Mouse (Mus musculus) kidney, embryonic 16.5 days (tissue): ENCODE data around the gene Il1r1. TPM values are rescaled to one million over a fixed set of nuclear protein-coding genes. Genes with fewer than 3 reads are reported as not detected.

Experiments used
- ATAC-seq: fragments of 200-750 bp; cut with Nextera tagmentation; 2 replicates; pipeline ENCODE4 v1.8.0; 2017; ENCODE audit warnings: moderate TSS enrichment; ENCODE audit not compliant: low FRiP score, low TSS enrichment
- H3K27ac ChIP-seq: fragments of 300-500 bp; sonication (generic); 2 replicates; pipeline ENCODE4 v1.5.1; 2014; ENCODE audit warnings: low read length
- H3K27me3 ChIP-seq: fragments of 300-500 bp; sonication (generic); 2 replicates; pipeline ENCODE4 v1.6.1; 2014; ENCODE audit warnings: low read length, control low read depth, mixed read lengths; ENCODE audit not compliant: insufficient read depth
- H3K36me3 ChIP-seq: fragments of 300-500 bp; sonication (generic); 2 replicates; pipeline ENCODE4 v1.6.1; 2014; ENCODE audit warnings: low read length, control low read depth, mixed read lengths; ENCODE audit not compliant: insufficient read depth
- H3K4me1 ChIP-seq: fragments of 300-500 bp; sonication (generic); 2 replicates; pipeline ENCODE4 v1.6.1; 2014; ENCODE audit warnings: low read length, control low read depth, mixed read lengths; ENCODE audit not compliant: insufficient read depth
- H3K4me2 ChIP-seq: fragments of 300-500 bp; sonication (generic); replicated peaks from 2 replicates; pipeline ENCODE4 v1.6.1; 2014; ENCODE audit warnings: low read depth, low read length
- H3K4me3 ChIP-seq: fragments of 300-500 bp; sonication (generic); 2 replicates; pipeline ENCODE4 v1.5.1; 2014; ENCODE audit warnings: mild to moderate bottlenecking, low read length
- H3K9ac ChIP-seq: fragments of 300-500 bp; sonication (generic); replicated peaks from 2 replicates; pipeline ENCODE4 v1.6.1; 2014; ENCODE audit warnings: low read length
- H3K9me3 ChIP-seq: fragments of 300-500 bp; sonication (generic); 2 replicates; pipeline ENCODE4 v1.6.1; 2016; ENCODE audit warnings: low read length, control low read depth
- WGBS: fragments of 180-500 bp; shearing (Covaris S2); extraction: QIAGEN DNeasy Blood & Tissue Kit; methylation state at CpG from one replicate; pipeline ENCODE4 v1.1.7; 2014; 5-methylcytosine and 5-hydroxymethylcytosine counted together
- polyA plus RNA-seq: library from polyadenylated mRNA; unstranded; fragments of >200 nt; fragmentation: Nextera tagmentation; extraction: Ambion mirVana; gene quantifications from 2 replicates; pipeline ENCODE4 v1.2.1, GENCODE M21; 2015

Il1r1 gene
- polyA plus RNA-seq, 1 experiment from 2014 or later, result 5.3 TPM

DNA sequence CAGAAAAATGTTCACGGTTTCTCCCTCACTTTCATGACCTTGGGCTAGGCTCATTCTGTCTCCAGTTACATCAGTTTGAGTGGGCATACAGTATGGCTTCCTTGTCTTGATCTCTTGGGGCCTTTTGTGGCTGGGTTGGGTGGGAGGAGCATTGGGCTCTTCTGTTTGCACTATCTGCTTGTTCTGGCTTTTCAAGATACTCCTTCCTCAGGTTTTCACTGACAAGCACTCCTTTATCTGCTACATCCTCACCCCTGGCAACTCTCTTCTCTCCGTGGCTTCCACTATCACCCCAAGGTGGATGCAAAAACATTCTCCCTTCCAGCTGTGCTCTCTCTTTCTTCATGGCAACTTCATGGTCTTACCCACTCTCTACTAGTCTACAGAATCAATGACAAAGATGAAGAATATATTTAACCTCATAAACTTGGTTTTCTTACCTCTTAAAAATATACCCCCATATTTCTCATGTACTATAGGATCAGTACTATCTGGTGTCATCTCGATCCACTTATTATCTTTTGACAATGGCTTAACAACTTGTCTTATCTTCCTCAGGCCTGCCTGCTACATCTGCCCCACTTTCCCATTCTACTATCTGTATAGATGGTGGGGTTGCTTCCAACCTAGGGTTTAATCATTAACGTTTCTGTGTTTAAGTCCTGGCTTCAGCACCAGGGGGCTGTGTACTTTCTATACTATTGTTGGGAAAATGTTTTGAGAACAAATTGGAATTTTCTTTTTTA, 127.5 kb downstream of the Il1r1 start:
- Histone ChIP-seq H3K36me3 (no peaks in the 10 kb centered on the region), H3K27me3 (no peaks in the 10 kb centered on the region), H3K4me3 (no peak overlapping the region), H3K9ac (no peak overlapping the region), H3K4me1 (no peaks in the 10 kb centered on the region), H3K4me2 (no peak overlapping the region), H3K27ac (no peak overlapping the region), H3K9me3 (no peaks in the 10 kb centered on the region)
- no peak for ATAC-seq
- WGBS, result 79% methylated on average over 4 of the region's 4 CpGs

DNA sequence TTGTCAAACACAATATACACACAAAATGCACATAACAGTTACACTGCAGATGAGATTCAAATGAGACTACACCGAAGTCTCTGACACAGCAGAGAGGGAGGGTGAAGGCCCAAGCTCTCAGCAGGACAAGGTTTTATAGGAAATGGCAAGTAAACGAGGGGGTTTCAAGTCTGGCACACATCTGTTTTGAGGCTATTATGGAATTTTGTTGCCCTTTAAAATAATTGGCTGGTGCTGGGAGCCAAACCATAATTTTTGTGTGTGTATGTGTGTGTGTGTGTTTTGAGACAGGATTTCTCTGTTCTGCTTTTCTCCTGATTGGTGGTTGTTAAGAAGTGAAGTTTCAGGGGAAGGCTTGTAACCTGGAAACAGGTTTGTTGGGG, 128.0 kb downstream of the Il1r1 start:
- no peak for ATAC-seq
- Histone ChIP-seq H3K9ac (no peak overlapping the region), H3K9me3 (no peaks in the 10 kb centered on the region), H3K4me2 (no peak overlapping the region), H3K27ac (no peak overlapping the region), H3K4me1 (no peaks in the 10 kb centered on the region), H3K27me3 (no peaks in the 10 kb centered on the region), H3K4me3 (no peak overlapping the region), H3K36me3 (no peaks in the 10 kb centered on the region)
- 83% methylated on average over 2 of the region's 2 CpGs for WGBS

DNA sequence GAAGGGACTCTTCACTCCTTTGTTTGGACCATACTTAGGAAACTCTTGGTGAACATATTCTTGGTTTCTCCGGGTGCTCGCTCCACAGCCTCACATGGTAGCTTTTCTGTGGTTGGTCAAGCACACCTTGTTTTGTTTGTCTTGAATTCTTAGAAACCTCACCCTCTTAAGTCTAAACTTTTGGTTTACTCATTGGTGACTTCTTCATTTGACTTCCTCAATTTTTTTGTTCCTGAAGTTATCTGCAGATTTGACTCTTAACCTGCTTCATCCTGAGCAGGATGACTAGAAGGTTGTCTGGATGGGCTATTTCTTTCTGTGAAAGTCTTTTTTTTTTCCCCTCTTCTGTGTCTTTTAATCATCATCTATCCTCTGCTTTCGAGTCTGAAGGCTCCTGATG, 129.8 kb downstream of the Il1r1 start:
- Histone ChIP-seq H3K36me3 (no peaks in the 10 kb centered on the region), H3K4me2 (no peak overlapping the region), H3K9ac (no peak overlapping the region), H3K4me1 (no peaks in the 10 kb centered on the region), H3K4me3 (no peak overlapping the region), H3K9me3 (no peaks in the 10 kb centered on the region), H3K27me3 (no peaks in the 10 kb centered on the region), H3K27ac (no peak overlapping the region)
- 85% methylated on average over 3 of the region's 3 CpGs for WGBS
- no peak for ATAC-seq

DNA sequence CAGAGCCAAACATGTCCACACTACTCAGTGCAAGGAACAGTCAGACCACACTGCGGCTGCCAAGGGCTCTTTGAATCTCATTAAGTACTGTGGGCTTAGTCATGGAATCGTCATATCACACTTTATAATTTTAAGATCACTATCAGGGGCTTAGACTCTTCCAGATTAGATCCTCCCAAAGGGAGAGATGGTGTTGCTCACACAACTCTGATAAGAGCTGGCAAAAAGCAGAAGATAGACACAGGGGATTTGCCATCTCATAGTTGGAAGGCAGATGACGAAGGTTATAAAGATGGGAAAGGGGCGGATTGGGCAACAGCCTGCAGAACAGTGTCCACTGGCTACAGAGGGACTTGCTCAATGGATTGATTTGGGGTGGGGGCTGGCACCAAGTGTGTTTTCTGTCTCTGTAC, 130.6 kb downstream of the Il1r1 start:
- Histone ChIP-seq H3K27ac (no peak overlapping the region), H3K4me2 (no peak overlapping the region), H3K4me1 (no peaks in the 10 kb centered on the region), H3K36me3 (no peaks in the 10 kb centered on the region), H3K4me3 (no peak overlapping the region), H3K9ac (no peak overlapping the region), H3K9me3 (no peaks in the 10 kb centered on the region), H3K27me3 (no peaks in the 10 kb centered on the region)
- 90% methylated on average over 4 of the region's 4 CpGs for WGBS
- ATAC-seq, result no peak

DNA sequence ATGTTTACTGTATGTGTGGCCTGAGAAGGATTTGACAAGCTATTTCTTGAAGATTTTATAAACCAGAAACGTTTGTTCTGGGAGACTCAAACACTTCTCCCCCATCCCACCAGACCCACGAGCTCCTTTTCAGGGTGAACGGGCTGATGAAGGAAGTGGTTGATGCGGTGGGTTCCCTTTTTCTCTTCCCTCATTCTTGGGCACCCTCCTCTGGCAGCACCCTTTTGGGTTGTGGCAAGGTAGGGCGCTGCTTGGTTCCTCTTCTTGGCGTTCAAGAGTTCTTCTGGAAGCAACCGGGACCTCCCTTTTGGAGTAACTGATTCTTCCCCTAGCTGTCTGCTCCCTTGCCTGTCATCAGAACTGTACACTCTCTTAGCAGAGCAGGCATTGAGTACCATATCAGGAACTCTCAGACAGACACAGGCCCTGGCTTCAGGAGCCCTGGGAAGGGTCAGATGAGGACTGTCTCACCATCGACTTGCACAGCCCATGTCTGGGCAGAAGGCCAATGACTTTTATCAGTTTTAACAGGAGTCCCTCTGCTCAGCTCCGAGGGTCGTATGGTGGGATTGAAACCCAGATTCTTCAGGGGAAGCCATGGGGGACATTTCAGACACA, 131.1 kb downstream of the Il1r1 start:
- H3K4me3 ChIP-seq, result no peak overlapping the region
- no peak; the same call in 1 of the 2 replicates for ATAC-seq
- H3K9me3 ChIP-seq, result no peaks in the 10 kb centered on the region
- H3K4me2 ChIP-seq, result no peak overlapping the region
- no peaks in the 10 kb centered on the region for H3K27me3 ChIP-seq
- no peaks in the 10 kb centered on the region for H3K4me1 ChIP-seq
- 71% methylated on average over 10 of the region's 10 CpGs for WGBS
- H3K36me3 ChIP-seq, result no peaks in the 10 kb centered on the region
- H3K9ac ChIP-seq, result no peak overlapping the region
- no peak overlapping the region for H3K27ac ChIP-seq

DNA sequence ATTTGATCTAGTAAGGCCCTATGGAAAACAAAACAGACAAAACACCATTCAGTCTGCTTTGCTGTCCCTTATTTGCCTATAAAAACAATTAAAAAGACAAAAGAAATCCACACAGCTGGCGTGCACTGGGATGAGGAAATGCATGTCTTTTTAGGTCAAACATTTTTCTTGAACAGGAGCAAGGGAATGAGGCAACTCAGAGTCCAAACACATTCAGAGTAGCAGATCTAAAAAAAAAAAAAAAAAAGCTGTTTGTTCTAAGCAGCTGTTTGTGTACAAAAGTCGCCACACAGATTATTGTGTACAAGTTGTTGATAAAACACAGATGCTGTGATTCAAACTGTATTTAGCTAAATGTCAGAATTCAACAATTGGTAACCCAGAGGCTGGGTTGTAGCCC, 133.0 kb downstream of the Il1r1 start:
- ATAC-seq, result no peak
- H3K27ac ChIP-seq, result 0 out of 2 replicates have a peak overlapping the region, but pooled peaks have one; percentile 6
- H3K36me3 ChIP-seq, result no peaks in the 10 kb centered on the region
- no peak overlapping the region for H3K4me2 ChIP-seq
- no peaks in the 10 kb centered on the region for H3K9me3 ChIP-seq
- no peak overlapping the region for H3K4me3 ChIP-seq
- no peaks in the 10 kb centered on the region for H3K4me1 ChIP-seq
- no peak overlapping the region for H3K9ac ChIP-seq
- no peaks in the 10 kb centered on the region for H3K27me3 ChIP-seq
- 54% methylated on average over 2 of the region's 2 CpGs for WGBS

DNA sequence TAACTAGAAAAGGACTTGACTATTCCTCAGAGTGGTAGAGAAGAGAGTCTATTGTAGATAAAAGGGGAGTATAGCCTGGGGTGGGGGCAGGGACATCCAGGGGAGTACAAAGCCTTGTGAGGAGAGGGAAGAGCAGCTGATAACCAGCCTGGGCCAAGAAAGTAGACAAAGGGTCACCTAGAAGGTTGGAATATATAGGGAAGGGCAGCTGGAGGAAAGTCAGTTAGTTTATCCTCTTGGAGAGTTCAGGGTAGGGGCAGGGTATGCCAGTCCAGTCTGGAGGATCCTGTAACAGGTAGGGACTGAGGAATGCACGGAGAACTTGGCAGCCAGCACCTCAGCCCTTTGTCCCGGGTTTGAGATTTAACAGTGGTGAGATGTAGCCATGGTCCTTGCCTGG, 133.5 kb downstream of the Il1r1 start:
- no peak for ATAC-seq
- no peaks in the 10 kb centered on the region for H3K36me3 ChIP-seq
- no peaks in the 10 kb centered on the region for H3K9me3 ChIP-seq
- 86% methylated on average over 2 of the region's 2 CpGs for WGBS
- no peak overlapping the region for H3K27ac ChIP-seq
- H3K4me3 ChIP-seq, result no peak overlapping the region
- H3K9ac ChIP-seq, result no peak overlapping the region
- no peaks in the 10 kb centered on the region for H3K27me3 ChIP-seq
- H3K4me2 ChIP-seq, result no peak overlapping the region
- no peaks in the 10 kb centered on the region for H3K4me1 ChIP-seq

DNA sequence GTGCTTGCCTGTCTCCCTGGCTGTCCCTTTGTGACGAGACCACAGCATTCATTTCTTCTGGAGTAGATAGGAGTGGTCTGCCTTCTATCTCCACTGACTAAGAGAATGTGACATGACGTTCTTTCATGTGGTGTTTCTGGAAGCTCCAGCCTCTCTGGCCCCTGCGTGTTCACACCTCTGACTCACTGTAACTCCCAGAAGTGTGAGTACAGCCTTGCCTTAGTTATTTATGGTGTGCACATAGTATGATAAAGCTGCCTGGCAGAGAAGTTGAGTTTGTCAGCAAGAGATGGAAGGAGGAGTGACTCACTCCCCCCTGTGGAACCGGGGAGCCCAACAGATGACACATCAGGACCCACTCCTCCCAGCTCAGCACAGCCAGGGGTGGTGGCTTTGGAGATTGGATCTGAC, 133.9 kb downstream of the Il1r1 start:
- H3K9me3 ChIP-seq, result no peaks in the 10 kb centered on the region
- WGBS, result 70% methylated on average over 4 of the region's 4 CpGs
- H3K27me3 ChIP-seq, result no peaks in the 10 kb centered on the region
- no peaks in the 10 kb centered on the region for H3K4me1 ChIP-seq
- H3K4me2 ChIP-seq, result no peak overlapping the region
- H3K27ac ChIP-seq, result no peak overlapping the region
- no peak overlapping the region for H3K9ac ChIP-seq
- no peak for ATAC-seq
- H3K4me3 ChIP-seq, result no peak overlapping the region
- H3K36me3 ChIP-seq, result no peaks in the 10 kb centered on the region

DNA sequence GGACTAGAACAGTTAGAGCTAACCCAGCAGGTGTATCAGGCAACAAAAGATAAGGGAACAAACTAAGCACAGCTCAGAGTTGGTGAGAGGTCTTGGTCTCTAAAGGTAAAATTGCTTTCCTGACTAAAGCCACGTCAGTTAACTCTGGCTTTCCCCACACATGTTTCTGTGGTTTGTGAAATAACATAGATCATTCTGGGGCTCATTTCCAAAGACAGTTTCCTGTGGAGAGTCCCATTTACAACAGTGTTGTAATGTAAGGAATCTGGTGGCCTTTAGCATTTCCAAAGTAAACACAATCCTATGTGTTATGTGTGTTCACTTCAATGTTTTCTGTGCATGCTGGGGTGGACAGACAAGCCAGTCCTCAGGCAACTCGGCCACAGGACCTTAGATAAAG, 134.9 kb downstream of the Il1r1 start:
- no peak for ATAC-seq
- no peak overlapping the region for H3K4me3 ChIP-seq
- no peak overlapping the region for H3K9ac ChIP-seq
- H3K9me3 ChIP-seq, result no peaks in the 10 kb centered on the region
- no peaks in the 10 kb centered on the region for H3K36me3 ChIP-seq
- no peak overlapping the region for H3K4me2 ChIP-seq
- WGBS, result 45% methylated on average over 2 of the region's 2 CpGs
- no peaks in the 10 kb centered on the region for H3K4me1 ChIP-seq
- H3K27me3 ChIP-seq, result no peaks in the 10 kb centered on the region
- H3K27ac ChIP-seq, result no peak overlapping the region

DNA sequence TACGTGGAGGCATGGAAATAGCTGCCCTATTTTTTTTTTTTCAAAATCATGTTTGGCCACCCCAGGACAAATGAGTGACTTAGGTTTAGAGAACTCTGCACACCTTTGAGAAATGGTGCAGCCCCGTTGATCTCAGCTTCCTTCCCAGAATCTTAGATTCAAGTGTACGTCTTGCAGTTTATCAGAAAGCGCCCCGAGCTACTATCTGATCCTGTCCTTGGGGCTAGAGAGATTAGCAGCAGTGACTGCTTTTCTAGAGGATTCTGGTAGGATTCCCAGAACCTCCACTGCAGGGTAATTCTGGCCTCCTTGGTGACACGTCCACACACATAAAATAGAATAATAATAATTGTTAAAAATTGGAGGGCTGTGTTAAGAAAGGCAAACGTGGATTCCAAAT, 136.1 kb downstream of the Il1r1 start:
- H3K4me2 ChIP-seq, result no peak overlapping the region
- ATAC-seq, result no peak
- WGBS, result 80% methylated on average over 7 of the region's 7 CpGs

More for the DNA sequence above, 136.1 kb downstream of the Il1r1 start:
- no peak overlapping the region for H3K4me3 ChIP-seq
- H3K36me3 ChIP-seq, result no peaks in the 10 kb centered on the region
- H3K27me3 ChIP-seq, result no peaks in the 10 kb centered on the region
- H3K9me3 ChIP-seq, result no peaks in the 10 kb centered on the region
- no peak overlapping the region for H3K27ac ChIP-seq
- no peaks in the 10 kb centered on the region for H3K4me1 ChIP-seq
- no peak overlapping the region for H3K9ac ChIP-seq
